ENCODE assay signal across 8 mouse cellular contexts in genomic region chr15:3979061-3979848, GRCm38 (mm10). TPM values are rescaled to one million over a fixed set of nuclear protein-coding genes. Genes with fewer than 3 reads are reported as not detected.
DNase-seq lines count a peak whose midpoint lies in the region; ATAC-seq lines count a peak whose summit lies in the region.

Gene Fbxo4, minus strand, starts transcription at chr15:3979573.

- no peaks in the 10 kb centered on the region for H3K36me3 ChIP-seq in hindbrain, embryonic 11.5 days (ENCODE audit: control insufficient read depth, insufficient read depth, low read length)
- H3K36me3 ChIP-seq in lung, embryonic 16.5 days (ENCODE audit: control insufficient read depth, insufficient read depth, low read length): peaks cover 7% of the 10 kb centered on the region; the same call in 1 of the 2 replicates

- H3K27me3 ChIP-seq in hindbrain, embryonic 11.5 days (ENCODE audit: control insufficient read depth, insufficient read depth, low read length): no peaks in the 10 kb centered on the region
- H3K27me3 ChIP-seq in lung, embryonic 16.5 days (ENCODE audit: control insufficient read depth, insufficient read depth, low read depth, low read length): no peaks in the 10 kb centered on the region

- peak; percentile 95 for ATAC-seq in hindbrain, embryonic 11.5 days (ENCODE audit: low FRiP score)
- ATAC-seq in lung, embryonic 16.5 days (ENCODE audit: low read depth): peak; percentile 98

- peak within 1 kb of the TSS; percentile 62 for H3K4me3 ChIP-seq in hindbrain, embryonic 11.5 days (ENCODE audit: low read depth, low read length)
- H3K4me3 ChIP-seq in lung, embryonic 16.5 days (ENCODE audit: low read length): peak within 1 kb of the TSS; percentile 77

- H3K27ac ChIP-seq in hindbrain, embryonic 11.5 days (ENCODE audit: low read depth, low read length): peak within 1 kb of the TSS; percentile 94
- peak within 1 kb of the TSS; percentile 98 for H3K27ac ChIP-seq in lung, embryonic 16.5 days (ENCODE audit: low read length)

- no peaks in the 10 kb centered on the region for H3K4me1 ChIP-seq in hindbrain, embryonic 11.5 days (replicated peaks; ENCODE audit: control insufficient read depth, insufficient read depth, low read length)
- H3K4me1 ChIP-seq in lung, embryonic 16.5 days (replicated peaks; ENCODE audit: control insufficient read depth, insufficient read depth, low read length): peaks cover 5% of the 10 kb centered on the region; the same call in 1 of the 2 replicates

- peak within 1 kb of the TSS; percentile 91 for H3K9ac ChIP-seq in hindbrain, embryonic 11.5 days (ENCODE audit: low read depth, low read length)
- H3K9ac ChIP-seq in lung, embryonic 16.5 days (ENCODE audit: low read length): peak within 1 kb of the TSS; percentile 92

- peak within 1 kb of the TSS; percentile 70 for H3K4me2 ChIP-seq in hindbrain, embryonic 11.5 days (replicated peaks; ENCODE audit: low read depth, low read length)
- H3K4me2 ChIP-seq in lung, embryonic 16.5 days (ENCODE audit: low read depth, low read length): peak within 1 kb of the TSS; percentile 77

- 2% methylated on average over 42 of the region's 61 CpGs for WGBS in hindbrain, embryonic 11.5 days
- under 1% methylated on average over 53 of the region's 61 CpGs for WGBS in lung, embryonic 16.5 days

- DNase-seq in NIH3T3 (ENCODE audit: low read depth): peak; percentile 91
- peak; percentile 88 to 89 for DNase-seq in cerebellum, postnatal 10 days
- DNase-seq in frontal cortex, postnatal 10 days (ENCODE audit: low spot score in 2 of 2): peak; percentile 70 to 71
- peak; percentile 78 for DNase-seq in hindbrain, embryonic 11.5 days (ENCODE audit: low spot score)
- peak; percentile 80 for DNase-seq in layer of hippocampus, adult 9-11 months
- peak; percentile 83 for DNase-seq in ovary, adult 18-20 months (ENCODE audit: low spot score)
- DNase-seq in thymus, postnatal 0 days (ENCODE audit: low spot score): peak; percentile 47

- no peaks in the 10 kb centered on the region for H3K9me3 ChIP-seq in hindbrain, embryonic 11.5 days (ENCODE audit: control insufficient read depth, low read length)
- H3K9me3 ChIP-seq in lung, embryonic 16.5 days (ENCODE audit: control insufficient read depth, low read length): no peaks in the 10 kb centered on the region

RNA-seq across cellular contexts. Expression of gene Fbxo4, which starts in this region (rescaled TPM):
- polyA plus RNA-seq in hindbrain, embryonic 11.5 days (2014; fragmentation: Nextera tagmentation; extraction: Ambion mirVana): 6.6 and 8.1 TPM in 2 replicates
- 11.3 and 13.2 TPM in 2 replicates for polyA plus RNA-seq in lung, embryonic 16.5 days (2015; fragmentation: Nextera tagmentation; extraction: Ambion mirVana)
- polyA plus RNA-seq in thymus, postnatal 0 days (2015; fragmentation: Nextera tagmentation; extraction: Ambion mirVana): 7.8 and 8.1 TPM in 2 replicates

Comparison
In these comparisons a context has a peak if more than half of its experiments do, and no peak if none do; other contexts are left out.
1. Peak in every context shown above with its lines: DNase-seq, ATAC-seq, H3K4me3 ChIP-seq and H3K27ac ChIP-seq.